Mouse (Mus musculus) kidney, adult 18-20 months (tissue): ENCODE results near the gene Gm9803.

Source experiments
- DNase-seq: peaks from one replicate; pipeline ENCODE4 v3.0.0; 2021

Gm9803 gene

DNA sequence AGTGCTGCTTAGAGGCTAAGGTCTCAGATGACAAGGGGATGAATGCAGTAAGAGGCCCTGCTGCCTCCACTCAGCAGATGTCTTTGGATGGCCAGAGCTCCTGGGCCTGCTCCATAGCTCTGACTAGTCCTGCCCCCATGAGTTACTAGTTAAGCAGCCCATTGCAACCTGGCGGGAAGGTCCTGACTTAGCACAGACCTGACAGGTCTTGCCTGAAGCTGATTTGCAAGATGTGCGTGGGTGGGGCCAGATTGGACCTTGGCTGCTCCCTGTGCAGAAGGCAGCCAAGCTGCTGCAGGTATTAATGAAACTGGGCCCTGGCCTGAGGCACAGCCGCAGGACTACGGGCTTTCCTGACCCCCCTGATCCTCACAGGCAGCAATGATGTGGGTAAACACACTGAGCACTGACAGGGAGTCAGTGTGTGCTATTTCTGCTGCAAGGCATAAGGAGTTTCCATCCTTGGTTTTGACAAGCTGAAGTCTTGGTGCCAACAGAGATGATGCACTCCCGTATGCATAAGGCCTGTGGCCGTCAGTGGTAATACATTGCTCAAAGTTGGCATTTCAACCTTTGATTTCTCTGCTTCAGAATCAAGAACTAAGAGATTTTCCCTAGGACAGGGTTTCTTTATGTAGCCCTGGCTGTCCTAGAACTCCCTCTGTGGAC is 6.8 kb upstream of the Gm9803 start:
- DNase-seq = peak; percentile 73

DNA sequence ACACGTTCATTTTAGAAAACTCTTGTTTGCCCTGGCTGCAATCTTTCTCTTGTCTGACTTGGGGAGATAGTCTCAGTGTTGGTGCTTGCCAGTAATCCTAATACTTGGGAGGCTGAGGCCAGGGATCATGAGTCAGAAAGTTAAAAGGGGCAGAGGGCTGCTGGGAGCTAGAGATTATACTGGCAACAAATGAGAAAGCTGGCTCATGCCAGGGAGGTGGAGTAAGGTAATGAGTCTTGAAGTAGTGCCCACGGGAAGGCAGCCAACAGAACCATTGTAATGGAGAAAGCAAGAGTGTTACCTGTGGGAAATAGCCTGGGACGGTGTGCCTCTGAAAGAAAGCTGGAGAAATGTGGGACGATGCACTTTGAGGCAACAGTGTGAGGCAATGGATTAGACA is 6.0 kb upstream of the Gm9803 start:
- peak; percentile 90 for DNase-seq

DNA sequence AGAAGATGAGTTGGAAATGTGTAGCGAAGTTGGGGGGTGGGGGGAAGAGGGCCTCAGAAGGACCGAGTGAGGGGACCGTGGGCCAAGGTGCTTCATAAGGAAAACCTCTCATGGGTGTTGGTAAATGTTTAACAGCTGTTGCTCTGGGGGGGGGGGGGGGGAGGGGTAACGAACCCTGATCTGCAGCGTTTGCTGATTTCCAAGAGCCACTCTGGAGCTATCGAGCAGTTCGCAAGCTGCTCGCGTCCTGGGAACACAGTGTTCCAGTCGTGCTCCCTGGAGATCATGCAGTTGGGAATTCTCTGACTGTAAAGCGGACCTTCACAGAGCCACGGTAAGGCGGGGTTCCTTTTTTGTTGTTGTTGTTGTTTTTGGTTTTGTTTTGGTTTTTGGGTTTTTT is 5.5 kb upstream of the Gm9803 start:
- DNase-seq = peak; percentile 75

DNA sequence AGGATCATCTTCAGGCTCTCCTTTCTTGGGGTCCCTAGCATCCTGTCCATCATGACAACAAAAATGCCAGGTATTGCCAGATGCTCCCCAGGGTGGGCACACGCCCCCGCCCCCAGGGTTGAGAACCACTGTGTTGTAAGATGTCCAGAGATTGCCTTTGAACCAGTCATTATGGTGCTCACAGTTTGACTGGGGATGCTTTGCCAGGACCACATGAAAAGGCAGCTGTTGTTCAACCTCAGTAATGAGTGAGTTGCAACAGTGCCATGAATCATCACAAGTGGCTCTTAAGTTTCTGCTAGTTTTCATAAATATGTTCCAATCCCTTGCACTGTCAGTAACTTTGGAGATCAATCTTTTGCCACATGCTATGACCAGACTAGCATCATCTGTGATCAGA is 3.9 kb upstream of the Gm9803 start:
- DNase-seq = no peak

DNA sequence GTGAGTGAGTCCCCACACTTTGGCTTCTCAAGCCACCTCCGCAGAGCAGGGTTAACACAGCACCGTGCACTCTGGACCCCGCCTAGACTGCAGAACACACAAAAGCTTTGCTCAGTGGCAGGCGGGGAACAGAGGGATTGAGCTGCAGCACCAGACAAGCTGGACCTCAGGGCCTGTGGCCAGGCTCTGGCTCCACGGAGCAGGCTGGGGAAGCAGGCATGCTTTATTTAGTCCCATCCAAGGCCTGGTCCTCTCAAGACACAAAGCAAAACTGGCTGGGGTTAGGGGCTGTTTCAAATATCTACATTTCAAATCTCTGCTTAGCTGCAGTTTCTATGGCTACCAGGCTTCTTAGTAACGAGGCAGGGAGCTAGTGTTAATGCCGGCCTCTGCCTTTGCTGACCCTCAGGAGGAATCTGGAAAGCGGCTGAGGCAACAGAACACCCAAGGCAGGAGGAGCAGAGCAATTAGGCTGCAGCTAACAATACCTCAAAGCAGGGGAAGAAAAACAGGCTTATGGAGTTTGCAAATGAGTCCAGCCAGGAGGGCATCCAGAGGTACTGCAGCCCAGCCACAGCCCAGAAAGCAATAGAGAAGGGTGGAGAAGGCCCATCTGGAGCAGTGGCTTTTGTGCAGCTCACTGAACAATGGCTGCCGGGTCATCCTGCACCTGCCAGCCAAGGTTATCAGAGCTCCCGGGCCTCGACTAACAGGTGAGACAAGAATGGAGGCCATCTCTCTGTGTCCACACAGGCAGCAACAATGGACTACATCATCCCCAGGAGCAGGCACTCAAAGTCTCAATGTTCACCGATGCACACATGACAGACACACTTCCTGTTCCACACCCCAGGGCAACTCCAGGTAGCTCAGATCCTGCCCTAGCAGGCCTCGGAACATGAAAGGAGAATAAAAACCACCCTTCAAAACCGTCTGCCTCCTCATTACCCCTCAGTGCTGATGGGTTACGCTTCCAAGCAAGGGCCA is 3.7 kb downstream of the Gm9803 start:
- no peak for DNase-seq

- peak; percentile 53 for DNase-seq
These were observed 10.5 kb downstream of the Gm9803 start for GRCm38 (mm10) chr10:43534382-43534781.

- peak; percentile 57 for DNase-seq
These were observed 13.8 kb downstream of the Gm9803 start for GRCm38 (mm10) chr10:43537652-43538051.

GRCm38 (mm10) chr10:43538831-43539230 is 14.9 kb downstream of the Gm9803 start:
- no peak for DNase-seq

GRCm38 (mm10) chr10:43539746-43540310 is 15.9 kb downstream of the Gm9803 start:
- no peak for DNase-seq

GRCm38 (mm10) chr10:43540442-43541152 is 16.7 kb downstream of the Gm9803 start, which contains the start of gene 1700021F05Rik:
Gene 1700021F05Rik (minus strand): TSS chr10:43540994.
- peak; percentile 96 for DNase-seq

GRCm38 (mm10) chr10:43541153-43541544 is 17.3 kb downstream of the Gm9803 start:
- DNase-seq = no peak

GRCm38 (mm10) chr10:43549411-43549810 is 25.5 kb downstream of the Gm9803 start:
- DNase-seq = no peak

DNA sequence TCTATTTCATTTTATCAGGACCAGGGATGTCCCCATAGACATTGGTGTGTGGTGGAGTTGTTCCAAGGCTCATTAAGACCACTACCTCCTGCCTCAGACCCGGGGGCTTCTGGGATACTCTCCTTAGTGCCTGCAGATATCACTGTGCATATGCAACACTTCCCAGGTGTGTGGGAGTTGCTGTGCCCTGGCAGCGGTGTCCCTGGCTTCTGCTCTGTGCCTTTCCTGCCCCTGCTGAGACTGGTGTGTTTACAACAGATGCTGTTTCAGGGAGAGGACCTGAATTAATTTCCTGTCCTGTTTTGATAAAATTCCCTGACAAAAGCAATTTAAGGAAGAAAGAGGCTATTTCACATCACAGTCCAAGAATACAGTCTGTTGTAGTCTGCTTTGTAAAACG is 27.0 kb downstream of the Gm9803 start:
- DNase-seq = no peak

- DNase-seq = no peak
These were observed 27.5 kb downstream of the Gm9803 start for GRCm38 (mm10) chr10:43551388-43551787.

GRCm38 (mm10) chr10:43557630-43558165 is 33.8 kb downstream of the Gm9803 start:
- no peak for DNase-seq

- no peak for DNase-seq
These were observed 35.4 kb downstream of the Gm9803 start for GRCm38 (mm10) chr10:43559313-43559712.

- no peak for DNase-seq
These were observed 36.9 kb downstream of the Gm9803 start for GRCm38 (mm10) chr10:43560765-43561164.

DNA sequence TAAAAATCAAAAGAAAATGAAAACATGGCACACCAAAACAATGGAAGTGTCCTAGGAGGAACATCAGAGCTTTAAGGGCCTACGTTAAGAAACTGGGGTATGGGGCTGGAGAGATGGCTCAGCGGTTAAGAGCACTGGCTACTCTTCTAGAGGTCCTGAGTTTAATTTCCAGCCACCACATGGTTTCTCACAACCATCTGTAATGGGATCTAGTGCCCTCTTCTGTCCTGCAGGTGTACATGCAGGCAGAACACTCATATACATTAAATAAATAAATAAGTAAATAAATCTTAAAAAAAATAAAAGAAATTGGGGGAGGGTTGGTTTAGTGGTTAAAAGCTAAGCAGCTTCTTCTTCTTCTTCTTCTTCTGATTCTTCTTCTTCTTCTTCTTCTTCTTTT is 37.4 kb downstream of the Gm9803 start:
- no peak for DNase-seq
